Mouse (Mus musculus): Measurements from ENCODE around the gene Olfml1. TPM values are rescaled to one million over a fixed set of nuclear protein-coding genes. Genes with fewer than 3 reads are reported as not detected.

The Olfml1 gene
- total RNA-seq (2015): not detected in 2 replicates
- total RNA-seq (2017): not detected in 2 replicates

DNA sequence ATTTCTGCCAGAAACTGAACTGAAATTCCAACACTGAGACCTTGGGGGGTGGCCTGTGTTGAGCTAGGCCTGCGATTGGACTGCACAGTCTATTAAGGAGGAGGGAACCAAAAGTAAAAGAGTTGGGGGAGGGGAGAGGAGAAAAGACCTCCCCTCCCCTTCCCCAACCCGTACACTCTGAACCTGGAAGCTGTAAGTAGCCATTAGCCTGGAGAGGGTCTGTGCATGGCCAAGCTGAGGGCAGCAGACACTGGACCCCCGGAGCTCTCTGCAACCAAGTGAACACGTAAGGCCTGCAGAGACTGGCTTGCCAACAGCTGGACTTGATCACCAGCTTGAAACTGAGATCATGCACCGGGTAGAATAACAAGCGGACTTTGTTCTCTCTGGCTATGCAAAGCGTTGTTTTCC lies at the start of gene Olfml1:
Gene Olfml1, plus strand, starts transcription at position 186 of the 411 bp plus-strand sequence.
- ATAC-seq (ENCODE audit: poor library complexity, severe bottlenecking): no peak

- no peak for ATAC-seq (ENCODE audit: poor library complexity, severe bottlenecking)
Observed at GRCm38 (mm10) chr7:107519256-107520025, 47.8 kb upstream of the Olfml1 start.

GRCm38 (mm10) chr7:107521411-107521810 lies 45.8 kb upstream of the Olfml1 start:
- ATAC-seq (ENCODE audit: poor library complexity, severe bottlenecking): no peak

DNA sequence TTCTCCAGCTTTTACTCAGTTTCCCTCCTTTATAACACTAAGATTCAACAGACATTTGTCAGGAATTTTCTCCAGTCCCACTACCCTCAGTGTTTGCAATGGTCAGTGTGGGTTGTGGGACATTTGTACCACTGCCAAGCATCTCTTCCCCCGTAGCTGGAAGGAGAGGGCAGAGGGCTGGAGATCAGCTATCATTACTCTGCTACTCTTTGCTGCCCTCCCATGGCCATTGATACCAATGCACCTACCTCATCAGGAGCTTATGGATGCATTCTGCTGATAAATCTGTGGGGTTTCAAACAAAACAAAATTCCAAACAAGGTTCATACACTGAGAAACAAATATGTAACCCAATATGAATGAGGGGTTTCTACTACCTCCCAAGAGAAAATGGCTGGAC lies 40.9 kb upstream of the Olfml1 start:
- ATAC-seq (ENCODE audit: poor library complexity, severe bottlenecking): peak; percentile 62

DNA sequence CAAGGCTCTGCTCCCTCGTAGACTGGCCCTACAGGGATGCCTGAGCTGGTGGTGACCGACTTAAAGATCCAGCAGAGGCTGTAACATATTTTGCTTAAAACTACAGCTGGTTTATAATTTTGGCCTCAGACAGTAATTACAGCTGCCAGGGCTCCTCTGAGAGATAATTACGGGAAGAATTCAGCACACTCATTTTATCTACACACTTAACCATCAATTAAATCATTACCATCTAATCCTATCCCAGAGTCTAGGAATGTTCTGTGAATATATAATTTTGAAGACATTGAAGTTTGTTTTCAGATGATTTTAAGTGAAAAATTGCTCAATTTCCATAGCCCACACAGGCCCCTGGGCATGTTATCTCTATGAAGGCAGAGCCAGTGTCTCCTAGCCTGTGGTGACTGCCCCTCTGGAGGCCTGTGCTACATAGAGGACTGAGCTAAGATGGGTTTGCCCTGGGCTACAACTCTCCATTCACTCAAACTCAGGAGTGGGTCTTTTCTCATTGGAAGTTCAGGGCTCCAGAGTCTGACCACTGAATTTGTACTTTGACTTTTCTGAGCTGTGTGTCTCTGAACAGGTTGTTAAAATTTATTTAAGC lies 39.0 kb upstream of the Olfml1 start:
- ATAC-seq (ENCODE audit: poor library complexity, severe bottlenecking): no peak

- ATAC-seq (ENCODE audit: poor library complexity, severe bottlenecking): no peak
Observed at GRCm38 (mm10) chr7:107529364-107529763, 37.9 kb upstream of the Olfml1 start.

- ATAC-seq (ENCODE audit: poor library complexity, severe bottlenecking): no peak
Observed at GRCm38 (mm10) chr7:107535311-107535710, 31.9 kb upstream of the Olfml1 start.

DNA sequence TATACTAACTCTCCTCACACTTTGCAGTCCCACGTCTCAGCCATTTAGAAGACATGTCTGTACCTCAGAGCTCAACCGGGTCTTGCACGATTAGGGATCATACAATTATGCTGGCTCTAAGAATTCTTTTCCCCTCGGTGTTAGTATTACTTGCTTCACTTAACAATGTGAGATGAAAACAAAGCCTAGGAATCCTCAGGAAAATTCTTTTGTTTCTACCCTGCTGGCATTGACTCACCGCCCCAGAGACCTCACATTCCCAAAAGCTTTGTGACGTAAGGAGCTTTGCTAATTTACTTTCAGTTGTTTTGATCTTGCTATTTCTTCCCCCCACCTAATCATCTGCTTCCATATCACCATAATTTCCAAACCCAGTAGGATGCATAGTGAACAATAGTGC lies 30.7 kb upstream of the Olfml1 start:
- ATAC-seq (ENCODE audit: poor library complexity, severe bottlenecking): no peak

DNA sequence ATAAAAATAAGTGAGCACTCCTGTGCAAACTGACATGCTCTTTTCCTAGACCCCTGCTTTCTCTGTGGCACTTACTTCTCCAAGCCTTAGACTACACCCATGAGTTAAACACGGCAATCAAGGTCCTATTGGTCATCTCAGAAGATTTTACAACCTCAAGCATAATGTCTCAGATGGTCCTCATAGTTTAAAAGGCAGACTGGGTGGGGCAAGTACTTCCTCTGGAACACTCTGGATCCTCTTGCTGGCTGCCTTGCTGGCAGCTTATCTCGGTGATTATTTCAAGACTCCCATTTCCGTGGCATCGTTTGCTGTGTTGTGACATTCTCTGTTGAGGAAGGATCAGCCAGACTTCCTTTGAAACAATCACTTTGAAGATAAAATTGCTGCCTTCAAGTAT lies 27.2 kb upstream of the Olfml1 start:
- no peak for ATAC-seq (ENCODE audit: poor library complexity, severe bottlenecking)

DNA sequence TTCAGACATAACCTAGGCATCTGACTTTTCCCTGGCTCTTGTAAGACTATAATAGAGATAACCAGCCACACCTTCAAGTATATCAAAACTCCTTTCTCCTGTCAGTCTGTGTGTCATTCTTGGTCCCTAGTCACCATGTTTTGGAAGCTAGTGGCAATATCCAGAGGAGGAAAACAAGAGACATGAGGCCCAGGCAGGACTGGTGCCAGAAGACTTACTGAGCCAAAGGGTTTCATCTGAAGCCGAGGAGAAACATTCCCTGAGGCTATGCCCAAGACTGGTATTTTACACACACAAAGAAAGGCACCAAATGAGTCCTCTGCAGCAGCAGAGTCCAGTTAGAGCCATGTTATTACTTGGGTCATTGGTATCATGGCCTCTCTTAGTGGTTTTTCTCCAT lies 22.2 kb upstream of the Olfml1 start:
- ATAC-seq (ENCODE audit: poor library complexity, severe bottlenecking): no peak

DNA sequence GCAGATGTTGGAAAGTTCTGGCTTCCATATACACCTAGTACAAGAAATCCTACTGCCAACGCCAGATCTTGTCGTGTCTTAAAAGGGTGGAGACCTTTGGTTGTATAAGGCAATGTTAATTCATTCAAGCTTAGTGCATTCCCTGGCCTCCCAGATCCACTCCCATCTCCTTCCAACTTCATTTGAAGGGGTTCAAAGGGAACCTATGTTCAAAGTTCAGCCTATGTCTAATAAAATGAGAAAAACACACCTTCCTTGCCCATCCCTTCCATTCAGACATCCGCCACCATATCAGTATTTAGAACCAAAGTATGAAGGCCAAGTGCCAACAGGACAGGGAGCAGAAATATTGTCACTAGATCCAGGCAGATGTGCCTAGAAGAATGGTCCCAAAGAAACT lies 19.4 kb upstream of the Olfml1 start:
- no peak for ATAC-seq (ENCODE audit: poor library complexity, severe bottlenecking)

- no peak for ATAC-seq (ENCODE audit: poor library complexity, severe bottlenecking)
Observed at GRCm38 (mm10) chr7:107553461-107553860, 13.8 kb upstream of the Olfml1 start.

DNA sequence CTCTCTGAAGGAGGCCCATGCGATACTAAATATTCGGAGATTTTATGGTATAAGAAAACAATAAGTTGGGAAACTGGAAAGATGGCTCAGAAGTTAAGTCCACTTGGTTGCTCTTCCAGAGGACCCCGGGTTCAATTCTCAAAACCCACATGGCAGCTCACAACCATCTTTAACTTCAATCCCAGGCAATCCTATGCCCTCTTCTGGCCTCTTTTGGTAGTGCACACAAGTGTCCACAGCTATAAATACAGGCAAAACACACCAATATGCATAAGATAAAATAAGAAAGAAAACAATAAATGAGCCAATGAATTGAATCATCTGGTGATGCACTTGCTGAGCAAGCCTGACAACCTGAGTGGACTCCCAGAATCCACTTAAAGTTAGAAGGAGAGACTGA lies 11.3 kb upstream of the Olfml1 start:
- ATAC-seq (ENCODE audit: poor library complexity, severe bottlenecking): no peak

DNA sequence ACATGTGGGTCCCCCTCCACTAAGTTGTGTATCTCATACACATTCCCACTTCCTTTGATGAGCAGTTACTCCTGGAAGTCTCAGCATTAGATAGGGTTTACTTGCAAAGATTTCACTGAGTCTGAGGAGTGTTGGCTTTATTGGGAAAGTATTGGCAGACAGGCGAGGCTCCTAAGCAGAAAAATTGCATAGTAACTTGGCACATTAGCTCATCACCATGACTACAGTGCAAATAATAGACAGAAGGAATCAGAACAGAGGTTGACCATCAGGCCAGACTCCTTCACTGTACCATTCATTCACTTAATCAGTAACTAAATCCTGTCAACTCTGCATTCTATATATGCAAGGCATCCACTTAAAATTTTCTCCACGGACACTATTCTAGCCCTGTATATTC lies 6.6 kb upstream of the Olfml1 start:
- ATAC-seq (ENCODE audit: poor library complexity, severe bottlenecking): no peak

- no peak for ATAC-seq (ENCODE audit: poor library complexity, severe bottlenecking)
Observed at GRCm38 (mm10) chr7:107561584-107561983, 5.7 kb upstream of the Olfml1 start.

- ATAC-seq (ENCODE audit: poor library complexity, severe bottlenecking): no peak
Observed at GRCm38 (mm10) chr7:107563727-107564126, 3.5 kb upstream of the Olfml1 start.

DNA sequence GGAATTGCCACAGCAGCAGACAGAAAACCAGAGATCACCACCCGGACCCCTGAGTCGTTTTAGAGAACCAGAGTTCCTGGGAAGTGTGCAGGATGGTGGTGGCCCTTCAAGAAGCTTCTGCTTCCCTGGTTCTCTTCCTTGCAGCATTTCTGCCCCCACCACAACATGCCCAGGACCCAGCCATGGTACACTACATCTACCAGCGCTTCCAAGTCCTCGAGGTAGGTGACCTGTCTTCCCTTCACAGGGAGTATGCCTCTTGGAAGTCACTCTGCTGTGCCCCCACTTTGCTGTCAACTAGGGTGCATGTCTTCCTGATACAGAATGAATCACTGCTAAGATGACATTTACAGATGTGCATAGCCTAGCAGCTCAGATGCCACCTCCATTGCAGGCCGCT lies 428 bp downstream of the Olfml1 start:
- ATAC-seq (ENCODE audit: poor library complexity, severe bottlenecking): no peak

GRCm38 (mm10) chr7:107568971-107569370 lies 1.7 kb downstream of the Olfml1 start:
- ATAC-seq (ENCODE audit: poor library complexity, severe bottlenecking): no peak

GRCm38 (mm10) chr7:107573856-107574255 lies 6.6 kb downstream of the Olfml1 start:
- ATAC-seq (ENCODE audit: poor library complexity, severe bottlenecking): peak; percentile 71

GRCm38 (mm10) chr7:107574276-107574675 lies 7.0 kb downstream of the Olfml1 start:
- ATAC-seq (ENCODE audit: poor library complexity, severe bottlenecking): no peak

- no peak for ATAC-seq (ENCODE audit: poor library complexity, severe bottlenecking)
Observed at GRCm38 (mm10) chr7:107592641-107593040, 25.4 kb downstream of the Olfml1 start.

DNA sequence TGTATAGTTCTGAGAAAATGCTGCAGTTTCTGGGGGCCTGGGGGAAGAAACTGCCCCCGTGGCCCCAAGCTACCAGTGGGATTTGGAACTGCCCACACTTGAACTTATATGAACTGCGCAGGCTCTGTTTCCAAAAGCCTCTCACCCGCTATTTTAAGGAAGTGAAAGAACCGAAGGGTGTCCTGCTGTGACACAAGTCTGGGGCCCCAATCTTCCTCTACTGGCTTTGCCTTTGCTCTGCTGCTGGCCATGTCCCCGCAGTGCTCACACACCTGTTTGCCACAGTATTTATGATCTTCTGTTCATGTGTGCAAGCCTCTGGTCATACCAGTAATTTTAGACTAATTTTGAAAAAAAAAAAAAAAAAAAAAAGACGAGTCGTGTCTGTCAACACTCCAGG lies 26.7 kb downstream of the Olfml1 start:
- peak; percentile 62 for ATAC-seq (ENCODE audit: poor library complexity, severe bottlenecking)
